Mouse (Mus musculus) forebrain, postnatal 0 days (tissue): Measurements from ENCODE around the gene Hdac10. TPM values are rescaled to one million over a fixed set of nuclear protein-coding genes. Genes with fewer than 3 reads are reported as not detected.

Experiments
- ATAC-seq: fragments of 200-750 bp; cut with Nextera tagmentation; 2 replicates; pipeline ENCODE4 v1.8.0; 2017; ENCODE audit warnings: mild to moderate bottlenecking, moderate library complexity
- DNase-seq: peaks from one replicate; pipeline ENCODE4 v3.0.0-alpha.2; 2015
- H3K27ac ChIP-seq: fragments of 300-500 bp; sonication (generic); 2 replicates; pipeline ENCODE4 v1.5.1; 2014; ENCODE audit warnings: low read depth, mild to moderate bottlenecking, antibody characterized with exemption, low read length, moderate library complexity, mixed read lengths
- H3K27me3 ChIP-seq: fragments of 300-500 bp; sonication (generic); 2 replicates; pipeline ENCODE4 v1.6.1; 2014; ENCODE audit warnings: mild to moderate bottlenecking, low read length, mixed read lengths; ENCODE audit not compliant: insufficient read depth
- H3K36me3 ChIP-seq: fragments of 300-500 bp; sonication (generic); 2 replicates; pipeline ENCODE4 v1.6.1; 2014; ENCODE audit warnings: mild to moderate bottlenecking, moderate library complexity; ENCODE audit not compliant: insufficient read depth
- H3K4me1 ChIP-seq: fragments of 300-500 bp; sonication (generic); 2 replicates; pipeline ENCODE4 v1.6.1; 2014; ENCODE audit warnings: antibody characterized with exemption; ENCODE audit not compliant: insufficient read depth
- H3K4me2 ChIP-seq: fragments of 300-500 bp; sonication (generic); 2 replicates; pipeline ENCODE4 v1.6.1; 2014; ENCODE audit warnings: low read depth, mild to moderate bottlenecking, moderate library complexity
- H3K4me3 ChIP-seq: fragments of 300-500 bp; sonication (generic); 2 replicates; pipeline ENCODE4 v1.5.1; 2014; ENCODE audit warnings: low read depth, low read length, mixed read lengths
- H3K9ac ChIP-seq: fragments of 300-500 bp; sonication (generic); 2 replicates; pipeline ENCODE4 v1.6.1; 2014; ENCODE audit warnings: mild to moderate bottlenecking
- H3K9me3 ChIP-seq: fragments of 300-500 bp; sonication (generic); 2 replicates; pipeline ENCODE4 v1.6.1; 2016; ENCODE audit warnings: low read length
- CTCF ChIP-seq: sonication (generic); IDR thresholded peaks from 2 replicates; pipeline ENCODE4 v1.5.1; 2016; ENCODE audit warnings: antibody characterized with exemption, control low read depth, low read depth
- WGBS: fragments of 180-500 bp; shearing (Covaris S2); extraction: QIAGEN DNeasy Blood & Tissue Kit; methylation state at CpG from one replicate; pipeline ENCODE4 v1.1.7; 2014; 5-methylcytosine and 5-hydroxymethylcytosine counted together
- polyA plus RNA-seq: library from polyadenylated mRNA; unstranded; fragments of >200 nt; fragmentation: Nextera tagmentation; extraction: Ambion mirVana; gene quantifications from 2 replicates; pipeline ENCODE4 v1.2.1, GENCODE M21; 2015
- total RNA-seq: library from RNA; depleted of rRNA; stranded (reverse); fragments of >200 nt; gene quantifications from 2 replicates; pipeline ENCODE4 v1.2.3, GENCODE M21; 2014

The Hdac10 gene
- total and polyA plus RNA-seq, 2 experiments from 2014 or later = 27.9 to 33.1 TPM

GRCm38 (mm10) chr15:89137378-89138045 lies 9.0 kb upstream of the Hdac10 start:
- TF ChIP-seq CTCF = no peak
- DNase-seq (no peak), ATAC-seq (no peak)
- no peak overlapping the region for H3K27ac ChIP-seq
- 0 out of 2 replicates have a peak, but pooled peaks cover 7% of the 10 kb centered on the region for H3K4me1 ChIP-seq
- no peak overlapping the region for H3K9ac ChIP-seq
- peaks cover 5% of the 10 kb centered on the region; the same call in 1 of the 2 replicates for H3K27me3 ChIP-seq
- H3K9me3 ChIP-seq = no peaks in the 10 kb centered on the region
- no peaks in the 10 kb centered on the region for H3K36me3 ChIP-seq
- no peak overlapping the region for H3K4me3 ChIP-seq
- 74% methylated on average over 11 of the region's 11 CpGs for WGBS
- no peak overlapping the region for H3K4me2 ChIP-seq

GRCm38 (mm10) chr15:89136461-89137155 lies 8.1 kb upstream of the Hdac10 start:
- WGBS = 95% methylated on average over 5 of the region's 5 CpGs
- DNase-seq (no peak), ATAC-seq (no peak)
- peaks cover 5% of the 10 kb centered on the region; the same call in 1 of the 2 replicates for H3K27me3 ChIP-seq
- H3K4me2 ChIP-seq = no peak overlapping the region
- H3K9ac ChIP-seq = no peak overlapping the region
- no peak overlapping the region for H3K27ac ChIP-seq
- peaks cover 4% of the 10 kb centered on the region; the same call in 1 of the 2 replicates for H3K36me3 ChIP-seq
- no peaks in the 10 kb centered on the region for H3K9me3 ChIP-seq
- no peak for TF ChIP-seq CTCF
- H3K4me1 ChIP-seq = 0 out of 2 replicates have a peak, but pooled peaks cover 7% of the 10 kb centered on the region
- H3K4me3 ChIP-seq = no peak overlapping the region

GRCm38 (mm10) chr15:89131316-89131715 lies 2.8 kb upstream of the Hdac10 start:
- Histone ChIP-seq H3K4me2 (no peak overlapping the region), H3K4me1 (peaks cover 7% of the 10 kb centered on the region; the same call in 1 of the 2 replicates), H3K9ac (no peak overlapping the region), H3K4me3 (no peak overlapping the region), H3K9me3 (no peaks in the 10 kb centered on the region), H3K27me3 (no peaks in the 10 kb centered on the region), H3K36me3 (peaks cover 4% of the 10 kb centered on the region; the same call in 1 of the 2 replicates), H3K27ac (no peak overlapping the region)
- DNase-seq (no peak), ATAC-seq (no peak)
- TF ChIP-seq CTCF = no peak
- 89% methylated on average over 3 of the region's 3 CpGs for WGBS

GRCm38 (mm10) chr15:89130245-89130644 lies 1.7 kb upstream of the Hdac10 start:
- Histone ChIP-seq H3K4me2 (no peak overlapping the region), H3K27ac (no peak overlapping the region), H3K9ac (no peak overlapping the region), H3K36me3 (peaks cover 8% of the 10 kb centered on the region; the same call in 1 of the 2 replicates), H3K4me3 (no peak overlapping the region), H3K4me1 (peaks cover 7% of the 10 kb centered on the region; the same call in 1 of the 2 replicates), H3K9me3 (no peaks in the 10 kb centered on the region), H3K27me3 (no peaks in the 10 kb centered on the region)
- no peak for TF ChIP-seq CTCF
- DNase-seq = no peak
- no peak for ATAC-seq

GRCm38 (mm10) chr15:89127364-89127940 lies 1.0 kb downstream of the Hdac10 start:
- Histone ChIP-seq H3K27ac (peak overlapping the region; percentile 70; the same call in 1 of the 2 replicates), H3K4me3 (peak overlapping the region; percentile 47), H3K4me1 (peaks cover 13% of the 10 kb centered on the region), H3K36me3 (peaks cover 13% of the 10 kb centered on the region; the same call in 1 of the 2 replicates), H3K27me3 (no peaks in the 10 kb centered on the region), H3K9me3 (no peaks in the 10 kb centered on the region), H3K4me2 (peak overlapping the region; percentile 84), H3K9ac (peak overlapping the region; percentile 56)
- ATAC-seq (no peak), DNase-seq (no peak)
- 82% methylated on average over 8 of the region's 8 CpGs for WGBS
- no peak for TF ChIP-seq CTCF

- 89% methylated on average over 8 of the region's 8 CpGs for WGBS
- no peak for TF ChIP-seq CTCF
These were observed 1.9 kb downstream of the Hdac10 start for GRCm38 (mm10) chr15:89126622-89127021.

GRCm38 (mm10) chr15:89125351-89125750 lies 3.1 kb downstream of the Hdac10 start:
- 96% methylated on average over 9 of the region's 9 CpGs for WGBS
- no peak for ATAC-seq
- no peak for DNase-seq
- no peaks in the 10 kb centered on the region for H3K9me3 ChIP-seq
- no peak overlapping the region for H3K4me2 ChIP-seq
- no peak for TF ChIP-seq CTCF
- H3K4me1 ChIP-seq = peaks cover 26% of the 10 kb centered on the region
- no peak overlapping the region for H3K27ac ChIP-seq
- H3K36me3 ChIP-seq = peaks cover 9% of the 10 kb centered on the region; the same call in 1 of the 2 replicates
- H3K27me3 ChIP-seq = no peaks in the 10 kb centered on the region
- H3K9ac ChIP-seq = no peak overlapping the region
- H3K4me3 ChIP-seq = no peak overlapping the region

More at GRCm38 (mm10) chr15:89126622-89127021, 1.9 kb downstream of the Hdac10 start:
- H3K27me3 ChIP-seq = no peaks in the 10 kb centered on the region
- 0 out of 2 replicates have a peak, but pooled peaks cover 9% of the 10 kb centered on the region for H3K36me3 ChIP-seq
- no peak overlapping the region for H3K9ac ChIP-seq
- DNase-seq (no peak), ATAC-seq (no peak)
- no peaks in the 10 kb centered on the region for H3K9me3 ChIP-seq
- no peak overlapping the region for H3K27ac ChIP-seq
- peaks cover 21% of the 10 kb centered on the region for H3K4me1 ChIP-seq
- no peak overlapping the region for H3K4me2 ChIP-seq
- H3K4me3 ChIP-seq = no peak overlapping the region
